Mouse (Mus musculus) B cell, adult (primary cell): ENCODE measurements around the gene Gm12888. TPM values are rescaled to one million over a fixed set of nuclear protein-coding genes. Genes with fewer than 3 reads are reported as not detected.

Experiments
- total RNA-seq: library from RNA; stranded (reverse); gene quantifications from 4 replicates; pipeline ENCODE4 v1.2.4, GENCODE M21; 2023; ENCODE audit not compliant: inconsistent age

The Gm12888 gene
- total RNA-seq: not detected in 4 replicates

GRCm38 (mm10) chr4:121324817-121325216 is at the start of gene Gm12888:
Gm12888 (minus strand) TSS chr4:121324917.

Other genes starting within 250 kb of the Gm12888 start
- 27.7 to 30.4 TPM (median 29.3 TPM) in 4 replicates for gene Zmpste24, start 226.7 kb downstream of the Gm12888 start, total RNA-seq
- 0.83 TPM in 1 of 4 replicates, not detected in the others for gene Tmco2, start 215.7 kb downstream of the Gm12888 start, total RNA-seq
- 64.4 to 72.4 TPM (median 67.7 TPM) in 4 replicates for gene Rlf, start 109.8 kb downstream of the Gm12888 start, total RNA-seq
- gene Gm12886, start 98.2 kb upstream of the Gm12888 start, total RNA-seq: not detected in 4 replicates